Mouse (Mus musculus) stomach, postnatal 0 days (tissue): ENCODE measurements around the gene Fbxw10. TPM values are rescaled to one million over a fixed set of nuclear protein-coding genes. Genes with fewer than 3 reads are reported as not detected.

Experiments used
- ATAC-seq: fragments of 200-750 bp; cut with Nextera tagmentation; 2 replicates; pipeline ENCODE4 v1.8.0; 2017; ENCODE audit not compliant: low FRiP score, low TSS enrichment
- DNase-seq: peaks from one replicate; pipeline ENCODE4 v3.0.0-alpha.2; 2016; ENCODE audit warnings: low spot score
- H3K27ac ChIP-seq: fragments of 300-500 bp; sonication (generic); replicated peaks from 2 replicates; pipeline ENCODE4 v1.5.1; 2014; ENCODE audit warnings: mild to moderate bottlenecking, control low read depth
- H3K27me3 ChIP-seq: fragments of 300-500 bp; sonication (generic); 2 replicates; pipeline ENCODE4 v1.6.1; 2014; ENCODE audit warnings: low read length; ENCODE audit not compliant: control insufficient read depth, insufficient read depth
- H3K36me3 ChIP-seq: fragments of 300-500 bp; sonication (generic); 2 replicates; pipeline ENCODE4 v1.6.1; 2014; ENCODE audit warnings: low read length, mixed read lengths; ENCODE audit not compliant: control insufficient read depth, insufficient read depth
- H3K4me1 ChIP-seq: fragments of 300-500 bp; sonication (generic); replicated peaks from 2 replicates; pipeline ENCODE4 v1.6.1; 2014; ENCODE audit warnings: antibody characterized with exemption; ENCODE audit not compliant: control insufficient read depth, insufficient read depth
- H3K4me2 ChIP-seq: fragments of 300-500 bp; sonication (generic); replicated peaks from 2 replicates; pipeline ENCODE4 v1.6.1; 2014; ENCODE audit warnings: low read depth, mild to moderate bottlenecking, control low read depth, moderate library complexity
- H3K4me3 ChIP-seq: fragments of 300-500 bp; sonication (generic); 2 replicates; pipeline ENCODE4 v1.5.1; 2014; ENCODE audit warnings: low read depth, low read length, control low read depth
- H3K9ac ChIP-seq: fragments of 300-500 bp; sonication (generic); 2 replicates; pipeline ENCODE4 v1.6.1; 2014; ENCODE audit warnings: mild to moderate bottlenecking, low read length, control low read depth, mixed read lengths
- H3K9me3 ChIP-seq: fragments of 300-500 bp; sonication (generic); 2 replicates; pipeline ENCODE4 v1.6.1; 2016; ENCODE audit warnings: low read length; ENCODE audit not compliant: control insufficient read depth
- CTCF ChIP-seq: IDR thresholded peaks from 2 replicates; pipeline ENCODE4 v1.5.1; 2016; ENCODE audit warnings: antibody characterized with exemption, low read depth, mild to moderate bottlenecking, moderate library complexity
- EP300 ChIP-seq: optimal IDR thresholded peaks from 2 replicates; pipeline ENCODE3; 2016; ENCODE audit warnings: antibody characterized with exemption
- WGBS: fragments of 180-500 bp; shearing (Covaris S2); extraction: QIAGEN DNeasy Blood & Tissue Kit; methylation state at CpG from one replicate; pipeline ENCODE4 v1.1.7; 2014; 5-methylcytosine and 5-hydroxymethylcytosine counted together
- polyA plus RNA-seq: library from polyadenylated mRNA; unstranded; fragments of >200 nt; fragmentation: Nextera tagmentation; extraction: Ambion mirVana; gene quantifications from 2 replicates; pipeline ENCODE4 v1.2.1, GENCODE M21; 2015

Gene Fbxw10
- polyA plus RNA-seq, 1 experiment from 2014 or later = 0.47 TPM

- no peak overlapping the region for H3K27ac ChIP-seq
- no peak overlapping the region for H3K9ac ChIP-seq
- no peak overlapping the region for H3K4me3 ChIP-seq
- DNase-seq (peak; percentile 69), ATAC-seq (peak; percentile 92)
- H3K36me3 ChIP-seq = no peaks in the 10 kb centered on the region
- H3K27me3 ChIP-seq = no peaks in the 10 kb centered on the region
- no peaks in the 10 kb centered on the region for H3K4me1 ChIP-seq
- TF ChIP-seq CTCF (no peak), EP300 (no peak)
- no peak overlapping the region for H3K4me2 ChIP-seq
- H3K9me3 ChIP-seq = no peaks in the 10 kb centered on the region
- WGBS = 51% methylated on average over 6 of the region's 6 CpGs
These were observed 32.8 kb upstream of the Fbxw10 start for GRCm38 (mm10) chr11:62813970-62814624.

DNA sequence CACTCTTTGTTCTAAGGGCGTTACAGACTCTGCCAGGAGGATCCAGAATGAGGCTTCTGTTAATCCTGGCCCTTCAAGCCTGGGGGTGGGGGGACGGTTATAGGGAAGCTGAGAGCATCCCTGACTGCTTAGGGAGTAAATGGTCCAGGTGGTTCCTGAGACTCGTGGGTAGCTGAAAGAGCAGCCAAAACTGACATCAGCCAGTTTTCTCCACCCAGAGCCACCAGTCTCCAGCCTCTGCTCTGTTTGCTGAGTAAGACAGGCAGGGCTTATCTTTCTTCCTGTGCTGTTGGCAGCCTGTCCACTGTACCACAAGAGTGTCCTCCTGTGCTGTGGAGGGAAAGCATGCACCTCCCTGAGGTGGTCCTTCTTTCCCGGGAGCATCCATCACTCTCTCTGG, 32.2 kb upstream of the Fbxw10 start:
- ATAC-seq = peak; percentile 28; the same call in 1 of the 2 replicates
- H3K4me1 ChIP-seq = no peaks in the 10 kb centered on the region
- DNase-seq = no peak

GRCm38 (mm10) chr11:62815438-62815837, 31.4 kb upstream of the Fbxw10 start:
- TF ChIP-seq EP300 = no peak
- TF ChIP-seq CTCF = no peak
- no peaks in the 10 kb centered on the region for H3K9me3 ChIP-seq
- no peaks in the 10 kb centered on the region for H3K36me3 ChIP-seq
- DNase-seq = no peak
- no peak for ATAC-seq
- 88% methylated on average over 1 of the region's 1 CpGs for WGBS
- H3K4me3 ChIP-seq = no peak overlapping the region
- H3K4me1 ChIP-seq = no peaks in the 10 kb centered on the region
- H3K4me2 ChIP-seq = no peak overlapping the region
- H3K9ac ChIP-seq = no peak overlapping the region
- no peaks in the 10 kb centered on the region for H3K27me3 ChIP-seq
- no peak overlapping the region for H3K27ac ChIP-seq

More for the DNA sequence above, 32.2 kb upstream of the Fbxw10 start:
- H3K4me3 ChIP-seq = no peak overlapping the region
- no peak overlapping the region for H3K9ac ChIP-seq
- H3K36me3 ChIP-seq = no peaks in the 10 kb centered on the region
- no peaks in the 10 kb centered on the region for H3K9me3 ChIP-seq
- no peaks in the 10 kb centered on the region for H3K27me3 ChIP-seq
- 42% methylated on average over 4 of the region's 4 CpGs for WGBS
- no peak overlapping the region for H3K4me2 ChIP-seq
- H3K27ac ChIP-seq = 0 out of 2 replicates have a peak overlapping the region, but pooled peaks have one; percentile 40
- TF ChIP-seq EP300 = no peak
- no peak for TF ChIP-seq CTCF

GRCm38 (mm10) chr11:62816591-62816990, 30.3 kb upstream of the Fbxw10 start:
- ATAC-seq (no peak), DNase-seq (no peak)

GRCm38 (mm10) chr11:62819059-62819686, 27.7 kb upstream of the Fbxw10 start:
- H3K27ac ChIP-seq = no peak overlapping the region; the same call in 1 of the 2 replicates
- no peak for ATAC-seq
- H3K36me3 ChIP-seq = no peaks in the 10 kb centered on the region
- no peaks in the 10 kb centered on the region for H3K9me3 ChIP-seq
- H3K4me2 ChIP-seq = no peak overlapping the region
- DNase-seq = no peak
- H3K4me1 ChIP-seq = no peaks in the 10 kb centered on the region
- H3K4me3 ChIP-seq = no peak overlapping the region
- TF ChIP-seq EP300 (no peak), CTCF (no peak)
- H3K9ac ChIP-seq = no peak overlapping the region
- H3K27me3 ChIP-seq = no peaks in the 10 kb centered on the region
- 88% methylated on average over 8 of the region's 8 CpGs for WGBS

More at GRCm38 (mm10) chr11:62816591-62816990, 30.3 kb upstream of the Fbxw10 start:
- H3K9me3 ChIP-seq = no peaks in the 10 kb centered on the region
- no peak overlapping the region for H3K4me2 ChIP-seq
- H3K4me1 ChIP-seq = no peaks in the 10 kb centered on the region
- 34% methylated on average over 6 of the region's 6 CpGs for WGBS
- H3K4me3 ChIP-seq = no peak overlapping the region
- H3K36me3 ChIP-seq = no peaks in the 10 kb centered on the region
- H3K27ac ChIP-seq = no peak overlapping the region
- H3K27me3 ChIP-seq = no peaks in the 10 kb centered on the region
- TF ChIP-seq EP300 (no peak), CTCF (no peak)
- H3K9ac ChIP-seq = no peak overlapping the region

GRCm38 (mm10) chr11:62820059-62820541, 26.8 kb upstream of the Fbxw10 start, which contains the start of gene Trim16:
Gene Trim16 (plus strand): TSS chr11:62820231.
- peak within 1 kb of the TSS; percentile 91 for H3K4me2 ChIP-seq
- WGBS = 2% methylated on average over 15 of the region's 15 CpGs
- peak; percentile 76 for DNase-seq

More at GRCm38 (mm10) chr11:62820059-62820541, 26.8 kb upstream of the Fbxw10 start, which contains the start of gene Trim16:
- no peaks in the 10 kb centered on the region for H3K27me3 ChIP-seq
- peaks cover 3% of the 10 kb centered on the region; the same call in 1 of the 2 replicates for H3K4me1 ChIP-seq
- no peak for TF ChIP-seq CTCF
- no peak for TF ChIP-seq EP300
- peak within 1 kb of the TSS; percentile 92 for H3K27ac ChIP-seq
- peak; percentile 90 for ATAC-seq
- H3K9me3 ChIP-seq = no peaks in the 10 kb centered on the region
- no peaks in the 10 kb centered on the region for H3K36me3 ChIP-seq
- H3K9ac ChIP-seq = peak within 1 kb of the TSS; percentile 75
- peak within 1 kb of the TSS; percentile 65 for H3K4me3 ChIP-seq
